Mouse (Mus musculus): ENCODE results near the gene Foxr2. TPM values are rescaled to one million over a fixed set of nuclear protein-coding genes. Genes with fewer than 3 reads are reported as not detected.

Foxr2 gene
- polyA plus RNA-seq, 1 experiment from 2014 or later: 0.86 TPM

Other genes with a start within 250 kb of the Foxr2 start
- 3.7 and 4.3 TPM in 2 replicates for gene Usp51, start 112.3 kb upstream of the Foxr2 start, polyA plus RNA-seq (2014; fragmentation: Nextera tagmentation; extraction: Ambion mirVana)
- gene Mageh1, start 81.2 kb upstream of the Foxr2 start, polyA plus RNA-seq (2014; fragmentation: Nextera tagmentation; extraction: Ambion mirVana): 135 and 153 TPM in 2 replicates
- gene Rragb, start 21.2 kb downstream of the Foxr2 start, polyA plus RNA-seq (2014; fragmentation: Nextera tagmentation; extraction: Ambion mirVana): 7.3 and 12.8 TPM in 2 replicates
- 6.4 and 6.9 TPM in 2 replicates for gene Klf8, start 118.7 kb downstream of the Foxr2 start, polyA plus RNA-seq (2014; fragmentation: Nextera tagmentation; extraction: Ambion mirVana)